Mouse (Mus musculus): ENCODE data around the gene Hdac4.

The Hdac4 gene

DNA sequence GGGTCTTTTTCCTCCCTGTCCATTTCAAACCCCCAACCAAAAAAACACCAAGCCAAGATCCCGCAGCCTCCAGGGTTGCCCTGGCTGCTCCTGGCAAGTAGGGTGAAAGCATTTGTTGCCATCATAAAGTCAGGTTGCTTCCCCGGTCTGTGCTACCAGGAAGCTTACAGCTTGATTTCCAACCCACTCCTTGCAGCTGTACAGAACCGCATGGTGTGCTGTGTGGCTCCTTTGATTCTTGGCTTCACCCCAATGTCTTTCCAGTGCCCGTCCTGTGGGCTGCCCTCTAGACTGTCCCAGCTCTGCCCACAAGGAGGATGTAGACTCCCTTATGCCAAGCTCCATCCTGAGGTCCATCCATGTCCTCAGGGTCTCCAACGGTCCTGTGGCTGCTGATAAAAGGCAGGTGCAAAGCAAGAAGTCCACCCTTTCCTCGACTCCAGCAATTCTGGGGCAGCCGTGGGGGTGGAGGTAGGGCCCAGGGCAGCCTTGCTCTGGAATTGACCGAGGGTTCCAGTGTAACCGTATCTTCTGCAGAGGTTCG is 277.2 kb downstream of the Hdac4 start:
- no peak for DNase-seq (ENCODE audit: low read depth)

DNA sequence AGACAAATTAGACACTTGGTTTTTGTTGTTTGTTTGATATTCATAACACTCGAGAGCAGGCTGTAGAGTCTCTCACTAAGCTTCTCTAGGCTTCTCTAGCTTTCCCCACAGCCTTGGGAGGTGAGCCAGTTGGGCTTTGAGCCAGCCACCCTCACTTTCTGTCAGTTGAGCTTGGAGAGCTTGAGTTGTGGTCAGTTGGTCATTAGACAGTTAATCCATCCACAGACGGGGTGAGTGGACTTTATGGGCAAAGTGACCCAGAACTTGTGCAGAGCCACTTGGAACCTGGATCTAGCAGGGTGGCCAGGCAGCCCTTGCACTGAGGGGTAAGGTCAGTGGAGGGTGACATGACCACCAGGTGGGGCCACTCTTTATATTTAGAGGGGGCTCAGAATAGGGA is 277.9 kb downstream of the Hdac4 start:
- no peak for DNase-seq (ENCODE audit: low read depth)

DNA sequence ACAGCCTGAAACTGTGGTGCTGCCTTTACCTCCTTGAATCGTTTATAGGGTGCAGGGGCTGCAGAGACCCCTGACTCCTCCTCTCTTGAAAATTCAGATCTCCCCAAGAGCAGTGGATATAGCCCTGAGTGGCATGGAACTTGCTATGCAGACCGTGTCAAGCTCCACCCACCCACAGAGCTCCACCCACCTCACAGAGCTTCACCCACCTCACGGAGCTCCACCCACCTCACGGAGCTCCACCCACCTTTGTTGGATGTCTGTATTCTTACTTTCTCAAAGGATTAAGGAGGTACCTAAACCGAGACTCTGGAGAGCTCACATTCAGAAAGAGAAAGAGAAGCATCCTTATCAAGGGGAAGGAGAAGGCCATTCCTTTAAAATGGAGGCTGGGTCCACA is 279.5 kb downstream of the Hdac4 start:
- DNase-seq (ENCODE audit: low read depth), result no peak

DNA sequence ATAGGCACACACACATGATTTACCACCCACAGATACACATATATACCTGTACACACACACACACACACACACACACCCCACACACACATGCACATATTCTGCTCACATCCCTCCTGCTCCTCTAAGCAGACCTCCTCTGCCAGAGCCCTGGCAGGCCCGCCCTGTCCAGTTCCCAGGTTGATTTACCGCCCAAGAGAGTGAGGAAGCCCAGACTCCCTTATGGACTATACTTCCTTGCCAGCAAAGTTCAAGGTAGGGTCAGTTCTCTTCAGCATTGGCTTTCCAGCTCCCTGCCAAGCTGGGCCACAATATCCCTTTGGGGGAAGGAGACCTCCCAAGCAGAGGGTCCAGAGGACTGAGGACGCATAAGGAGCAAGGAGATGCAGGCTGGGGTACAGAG is 280.9 kb downstream of the Hdac4 start:
- DNase-seq (ENCODE audit: low read depth), result no peak

DNA sequence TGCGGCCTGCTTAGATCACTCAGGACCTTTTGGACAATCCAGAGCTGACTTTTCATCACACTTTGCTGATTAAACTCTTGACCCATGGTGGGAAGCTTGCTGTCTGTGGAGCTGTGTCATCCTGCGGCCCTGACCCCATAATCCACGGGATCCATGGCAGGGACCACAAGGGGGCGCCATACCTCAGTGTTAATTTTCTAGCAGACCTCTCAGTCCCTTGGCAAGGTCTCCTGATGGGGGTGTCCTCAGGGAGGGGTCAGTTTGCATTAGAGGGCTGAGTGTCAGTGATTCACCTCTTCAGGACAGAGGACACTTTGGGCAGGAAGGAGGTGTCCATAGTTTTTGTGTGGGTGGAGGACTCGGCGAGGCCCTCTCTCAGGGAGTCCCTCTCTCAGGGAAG is 281.6 kb downstream of the Hdac4 start:
- DNase-seq (ENCODE audit: low read depth), result no peak

DNA sequence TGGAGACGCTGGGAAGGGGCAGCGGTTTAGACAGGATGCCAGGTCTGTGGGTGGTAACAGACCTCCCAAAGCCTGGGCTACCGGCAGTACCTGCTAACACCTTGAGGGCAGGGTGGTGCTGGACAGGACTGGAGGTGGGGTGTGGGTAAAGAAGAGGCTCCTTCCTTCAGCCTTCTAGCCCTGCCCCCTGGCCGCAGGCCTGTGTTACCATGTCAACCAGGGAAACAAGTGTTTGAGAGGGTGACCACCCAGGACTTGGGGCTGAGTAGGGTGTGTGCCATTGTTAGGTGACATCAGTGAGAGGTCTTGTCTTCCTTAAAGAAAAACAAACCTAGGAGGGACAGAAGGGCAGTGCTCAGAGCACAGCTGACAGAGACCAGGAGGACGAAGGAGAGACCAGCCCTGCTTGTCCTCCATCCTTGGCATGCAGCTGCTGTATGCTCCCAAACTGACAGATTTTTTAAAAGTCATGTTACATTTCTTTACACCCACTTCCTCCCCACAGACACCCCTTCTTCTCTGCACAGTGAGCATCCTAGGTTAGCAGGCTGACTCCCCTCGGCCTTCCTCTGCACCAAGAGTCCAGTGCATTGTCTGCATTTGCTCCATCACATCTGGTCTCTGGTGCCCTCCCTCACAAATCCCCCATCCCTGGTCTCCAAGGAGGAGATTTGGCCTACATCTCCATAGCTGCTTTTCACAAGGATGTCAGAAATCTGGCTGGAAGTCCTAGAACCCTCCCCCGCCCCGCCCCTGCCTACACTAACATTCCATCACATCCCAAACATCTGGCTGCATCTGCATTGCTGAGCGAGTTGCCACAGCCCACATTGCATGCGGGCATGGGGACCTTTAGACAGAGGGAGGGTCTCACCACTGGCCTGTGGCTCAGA is 283.0 kb downstream of the Hdac4 start:
- DNase-seq (ENCODE audit: low read depth), result no peak

DNA sequence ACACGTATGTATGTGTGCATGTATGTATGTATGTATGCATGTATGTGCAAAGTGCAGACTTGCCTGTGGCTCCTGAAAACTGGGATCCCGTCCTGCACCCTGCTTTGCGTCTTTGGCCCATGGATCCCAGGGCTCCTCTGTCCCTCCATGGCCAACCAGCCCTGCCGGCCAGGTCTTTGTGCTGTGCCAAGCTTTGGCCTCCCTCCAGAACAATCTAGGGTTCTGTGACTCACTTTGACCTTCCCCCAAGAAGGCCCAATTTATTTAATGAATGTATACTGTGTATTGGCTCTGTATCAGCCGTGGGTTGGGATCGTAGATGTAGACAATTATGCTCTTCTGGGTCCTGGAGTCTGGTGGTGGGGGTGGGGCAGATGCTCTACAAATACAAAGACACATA is 290.2 kb downstream of the Hdac4 start:
- no peak for DNase-seq (ENCODE audit: low read depth)

DNA sequence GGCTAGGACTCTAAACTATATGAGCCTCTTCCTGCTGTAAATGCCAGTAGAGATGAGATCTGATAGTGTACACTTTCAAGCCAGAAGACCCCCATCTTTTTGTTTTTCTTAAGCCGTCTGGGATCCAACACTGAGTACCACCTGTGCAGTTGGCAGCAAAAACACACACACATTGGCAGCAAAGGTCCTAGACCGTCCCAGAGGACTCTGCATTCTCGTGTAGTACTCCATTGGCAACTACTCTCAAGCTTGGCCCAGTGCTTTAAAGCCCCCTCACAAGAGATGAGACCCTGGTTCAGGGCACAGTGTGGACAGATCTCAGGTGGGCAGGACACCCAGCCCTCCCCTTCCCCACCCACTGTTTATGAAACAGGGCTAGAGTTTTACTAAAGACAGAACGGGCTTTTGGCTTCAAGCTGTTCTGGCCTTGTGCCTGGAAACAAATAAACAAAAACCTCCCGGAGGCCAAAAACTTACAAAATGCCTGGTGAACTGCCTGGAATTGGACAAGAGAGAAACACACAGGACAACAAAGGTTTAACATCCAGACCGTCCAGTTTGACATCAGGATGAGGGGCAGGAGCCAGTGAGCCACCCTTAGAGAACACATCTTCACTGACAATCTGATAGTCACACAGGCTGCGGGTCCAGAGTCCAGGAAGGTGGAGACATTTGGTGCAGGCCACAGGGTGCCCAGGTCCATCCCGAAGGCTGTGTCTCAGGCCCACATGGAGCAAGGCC is 292.1 kb downstream of the Hdac4 start:
- no peak for DNase-seq (ENCODE audit: low read depth)

DNA sequence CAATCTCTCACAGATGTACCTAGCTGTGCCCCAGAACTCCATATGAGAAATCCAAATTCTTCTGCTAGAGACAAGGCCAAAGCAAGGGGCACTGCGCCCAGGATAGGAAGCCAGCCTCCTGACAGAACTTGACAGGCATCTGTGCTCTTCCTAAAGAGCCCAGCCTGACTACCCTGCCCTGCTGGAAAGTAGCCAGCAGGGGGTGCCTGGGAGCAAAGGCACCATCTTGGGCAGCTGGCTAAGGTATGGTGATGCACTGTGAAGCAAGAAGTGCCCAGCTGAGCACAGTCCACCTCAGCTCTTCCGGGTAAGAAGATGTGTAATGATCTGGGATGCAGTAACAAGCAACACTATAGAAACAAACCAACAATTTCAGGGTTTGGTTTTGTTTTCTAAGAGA is 298.4 kb downstream of the Hdac4 start:
- DNase-seq (ENCODE audit: low read depth), result no peak

DNA sequence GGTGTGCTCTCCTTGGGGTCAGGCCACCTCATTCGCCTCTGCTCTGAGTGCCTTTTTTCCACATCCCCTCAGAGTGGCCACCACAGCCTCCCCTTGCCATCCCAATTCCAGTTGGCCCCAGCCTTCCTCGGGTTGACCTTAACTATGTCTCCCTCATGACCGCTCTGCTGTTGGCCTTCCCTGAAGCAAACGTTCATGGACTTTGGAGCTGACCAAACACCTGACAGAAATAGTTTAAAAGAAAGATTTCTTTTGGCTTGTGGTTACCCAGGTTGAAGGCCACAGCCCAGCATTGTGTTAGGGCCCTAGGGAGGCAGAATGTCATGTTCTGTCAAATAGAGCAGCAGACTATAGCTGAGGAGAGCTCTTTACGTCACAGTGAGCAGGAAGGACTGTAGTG is 301.2 kb downstream of the Hdac4 start:
- no peak for DNase-seq (ENCODE audit: low read depth)

DNA sequence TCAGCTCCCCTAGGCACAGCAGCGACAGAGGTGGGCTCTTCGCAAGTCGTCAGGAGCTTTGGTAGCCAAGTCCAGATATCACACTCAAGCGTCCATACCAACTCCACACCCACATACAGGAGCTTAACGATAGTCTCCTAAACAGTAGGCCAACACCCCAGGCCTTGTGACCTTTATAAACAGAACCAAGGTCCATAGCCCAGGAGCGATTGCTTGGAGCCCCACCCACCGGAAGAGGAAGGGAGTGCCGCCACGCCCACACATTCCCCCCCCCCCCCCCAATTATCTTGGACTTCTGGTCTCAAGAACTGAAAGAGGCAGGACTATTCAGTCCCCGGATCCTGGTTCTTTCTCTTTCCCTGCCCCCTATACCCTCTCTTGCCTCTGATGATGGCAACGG is 301.9 kb downstream of the Hdac4 start:
- no peak for DNase-seq (ENCODE audit: low read depth)

DNA sequence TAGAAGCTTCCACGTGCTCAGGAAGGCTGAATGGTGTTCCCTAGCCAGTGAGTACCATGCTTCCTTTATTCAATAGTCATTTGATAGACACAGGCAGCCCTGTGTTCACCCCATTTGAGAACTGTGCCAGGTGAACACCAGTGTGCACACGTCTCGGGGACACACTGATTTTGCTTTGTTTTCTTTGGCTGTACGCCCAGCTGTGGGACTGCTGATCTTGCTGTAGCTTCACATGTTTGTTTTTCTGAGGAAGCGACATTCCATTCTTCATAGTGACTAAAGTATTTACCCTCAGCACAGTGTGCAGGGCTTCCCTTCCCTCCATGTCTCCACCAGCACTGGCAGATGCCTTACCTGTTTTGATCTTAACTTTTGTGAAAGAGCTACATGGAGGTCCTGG is 312.4 kb downstream of the Hdac4 start:
- no peak for DNase-seq (ENCODE audit: low read depth)

DNA sequence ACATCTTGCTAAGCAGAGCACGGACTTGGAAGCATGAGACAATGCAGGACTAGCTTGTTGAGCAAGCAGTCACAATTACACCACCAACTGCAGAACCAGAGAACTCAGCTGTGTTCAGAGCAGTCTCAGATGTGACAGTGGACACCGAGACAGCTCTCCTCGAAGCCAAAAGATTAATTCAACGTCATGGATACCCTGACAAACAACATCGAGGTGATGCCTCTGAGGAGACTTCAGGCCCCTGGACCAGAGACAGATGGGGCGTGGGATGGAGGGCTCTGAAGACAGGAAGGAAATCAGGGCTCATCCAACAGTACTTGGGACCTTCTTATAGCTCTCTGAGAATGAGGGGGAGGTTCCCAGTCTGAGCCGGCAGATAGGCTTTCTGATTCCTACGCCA is 314.6 kb downstream of the Hdac4 start:
- DNase-seq (ENCODE audit: low read depth), result no peak

DNA sequence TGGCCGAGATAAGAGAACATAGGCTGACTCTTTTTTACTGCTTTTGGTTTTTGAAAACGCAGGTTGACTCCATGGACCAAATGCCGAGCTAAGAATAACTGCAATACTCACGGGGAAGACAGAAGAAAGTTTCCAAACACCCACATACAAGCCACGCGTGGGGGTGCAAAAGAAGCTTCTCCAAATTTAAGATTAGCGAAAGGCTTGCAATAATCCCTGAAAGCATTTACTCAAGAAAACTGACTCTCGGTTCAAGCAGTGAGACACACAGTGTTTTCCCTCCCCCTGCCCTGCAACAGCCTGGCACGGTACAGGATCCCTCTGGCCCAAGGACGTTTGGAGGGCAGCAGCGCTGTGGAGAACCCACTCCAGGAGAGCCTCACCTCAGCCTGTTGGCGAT is 315.3 kb downstream of the Hdac4 start:
- no peak for DNase-seq (ENCODE audit: low read depth)
